Mouse (Mus musculus): Measurements from ENCODE around the gene Mlec. TPM values are rescaled to one million over a fixed set of nuclear protein-coding genes. Genes with fewer than 3 reads are reported as not detected.

The Mlec gene
- total and polyA plus RNA-seq, 3 experiments, result 156 to 167 TPM; not detected in 1

GRCm38 (mm10) chr5:115156401-115156800 lies 1.6 kb downstream of the Mlec start:
- Histone ChIP-seq H3K79me2 (ENCODE audit: control insufficient read depth, insufficient read depth, low read length, poor library complexity) (peaks cover 67% of the 10 kb centered on the region), H3K4me1 (ENCODE audit: control insufficient read depth in 1 of 2, insufficient read depth in 2 of 2, low read length in 2 of 2) (peaks cover 7 to 32% of the 10 kb centered on the region in 2 experiments), H3K27ac (ENCODE audit: control insufficient read depth, low read depth, low read length) (peak overlapping the region; percentile 73), H3K36me3 (ENCODE audit: control insufficient read depth in 1 of 2, insufficient read depth in 2 of 2, low read length in 2 of 2) (peaks cover 2 to 35% of the 10 kb centered on the region in 2 experiments), H3K9me3 (replicated peaks; ENCODE audit: insufficient read depth, low read length) (no peaks in the 10 kb centered on the region), H3K4me3 (ENCODE audit: control insufficient read depth in 1 of 2, insufficient read depth in 1 of 2, low read depth in 2 of 2, low read length in 2 of 2) (peak overlapping the region; percentile 79 to 87), H3K9ac (ENCODE audit: control insufficient read depth, low read depth, low read length, poor library complexity, severe bottlenecking) (peak overlapping the region; percentile 92), H3K27me3 (ENCODE audit: control insufficient read depth in 1 of 2, insufficient read depth in 2 of 2, low read length in 2 of 2) (no peaks in the 10 kb centered on the region)
- DNase-seq (ENCODE audit: low read depth, low spot score), result no peak
- TF ChIP-seq CHD1 (IDR thresholded peaks at IDR 0.05; ENCODE audit: low read depth, low read length) (peak; percentile 39; the same call in 1 of the 2 replicates), UBTF (IDR thresholded peaks at IDR 0.05; ENCODE audit: borderline replicate concordance, insufficient read depth, low read depth, low read length) (no peak)

- H3K4me1 ChIP-seq (ENCODE audit: control insufficient read depth in 1 of 2, insufficient read depth in 2 of 2, low read length in 2 of 2), result peaks cover 7 to 29% of the 10 kb centered on the region in 2 experiments
- H3K9me3 ChIP-seq (replicated peaks; ENCODE audit: insufficient read depth, low read length), result no peaks in the 10 kb centered on the region
- no peaks in the 10 kb centered on the region for H3K27me3 ChIP-seq (ENCODE audit: control insufficient read depth in 1 of 2, insufficient read depth in 2 of 2, low read length in 2 of 2)
- peak overlapping the region; percentile 73 for H3K27ac ChIP-seq (ENCODE audit: control insufficient read depth, low read depth, low read length)
- H3K4me3 ChIP-seq (ENCODE audit: control insufficient read depth in 1 of 2, insufficient read depth in 1 of 2, low read depth in 2 of 2, low read length in 2 of 2), result peak overlapping the region; percentile 79 to 87
- H3K9ac ChIP-seq (ENCODE audit: control insufficient read depth, low read depth, low read length, poor library complexity, severe bottlenecking), result peak overlapping the region; percentile 92
- H3K36me3 ChIP-seq (ENCODE audit: control insufficient read depth in 1 of 2, insufficient read depth in 2 of 2, low read length in 2 of 2), result peaks cover 3 to 33% of the 10 kb centered on the region in 2 experiments
- DNase-seq (ENCODE audit: low read depth, low spot score), result peak; percentile 94
- H3K79me2 ChIP-seq (ENCODE audit: control insufficient read depth, insufficient read depth, low read length, poor library complexity), result peaks cover 67% of the 10 kb centered on the region
- no peak for TF ChIP-seq ZC3H11A (IDR thresholded peaks at IDR 0.05; ENCODE audit: low read depth, low read length)
- TF ChIP-seq MAFK (IDR thresholded peaks at IDR 0.05; ENCODE audit: borderline replicate concordance, low read depth, low read length), result peak; percentile 93
- no peak for TF ChIP-seq CTCF (IDR thresholded peaks at IDR 0.05 in 2 of 3, conservative IDR thresholded peaks at IDR 0.05 in 1 of 3; ENCODE audit: control insufficient read depth in 1 of 3, insufficient read depth in 1 of 3, low read depth in 2 of 3, low read length in 3 of 3, poor library complexity in 1 of 3, severe bottlenecking in 1 of 3)
- TF ChIP-seq JUND (IDR thresholded peaks at IDR 0.05; ENCODE audit: low read depth, low read length), result no peak
- TF ChIP-seq CHD1 (IDR thresholded peaks at IDR 0.05; ENCODE audit: low read depth, low read length), result no peak
- TF ChIP-seq TAL1 (IDR thresholded peaks at IDR 0.05; ENCODE audit: low read length), result peak; percentile 81
- TF ChIP-seq NRF1 (IDR thresholded peaks at IDR 0.05; ENCODE audit: insufficient read depth, low read depth, low read length, poor library complexity, severe bottlenecking), result no peak
- 0 out of 2 replicates have a peak, but pooled peaks have one; percentile 20 for TF ChIP-seq BHLHE40 (IDR thresholded peaks at IDR 0.05; ENCODE audit: borderline replicate concordance, low read depth, low read length)
- TF ChIP-seq MYC (IDR thresholded peaks at IDR 0.05; ENCODE audit: low read depth, low read length), result 0 out of 2 replicates have a peak, but pooled peaks have one; percentile 59
- no peak for TF ChIP-seq MEF2A (IDR thresholded peaks at IDR 0.05; ENCODE audit: extremely low read depth, insufficient replicate concordance, low read depth, low read length, poor library complexity, severe bottlenecking)
- TF ChIP-seq UBTF (IDR thresholded peaks at IDR 0.05; ENCODE audit: borderline replicate concordance, insufficient read depth, low read depth, low read length), result no peak
- TF ChIP-seq TCF12 (IDR thresholded peaks at IDR 0.05; ENCODE audit: low read depth, low read length), result peak; percentile 78
- TF ChIP-seq GATA1 (IDR thresholded peaks at IDR 0.05; ENCODE audit: low read depth, low read length), result peak; percentile 73
- no peak for TF ChIP-seq ELF1 (IDR thresholded peaks at IDR 0.05; ENCODE audit: low read depth, low read length)
- peak; percentile 67; the same call in 1 of the 2 replicates for TF ChIP-seq TBP (IDR thresholded peaks at IDR 0.05; ENCODE audit: low read depth, low read length)
- peak; percentile 44; the same call in 1 of the 2 replicates for TF ChIP-seq HCFC1 (IDR thresholded peaks at IDR 0.05; ENCODE audit: low read depth, low read length)
- no peak for TF ChIP-seq ZNF384 (IDR thresholded peaks at IDR 0.05; ENCODE audit: low read depth, low read length)
- TF ChIP-seq RCOR1 (IDR thresholded peaks at IDR 0.05; ENCODE audit: low read depth, low read length), result 0 out of 2 replicates have a peak, but pooled peaks have one; percentile 39
- peak; percentile 65 for TF ChIP-seq GABPA (IDR thresholded peaks at IDR 0.05; ENCODE audit: low read depth, low read length)
- TF ChIP-seq CHD2 (IDR thresholded peaks at IDR 0.05; ENCODE audit: low read length), result no peak
- no peak for TF ChIP-seq RAD21 (IDR thresholded peaks at IDR 0.05; ENCODE audit: low read depth, low read length)
- TF ChIP-seq MYB (IDR thresholded peaks at IDR 0.05; ENCODE audit: low read depth, low read length), result peak; percentile 53
- no peak for TF ChIP-seq ZKSCAN1 (IDR thresholded peaks at IDR 0.05; ENCODE audit: low read depth, low read length)
- TF ChIP-seq MAZ (IDR thresholded peaks at IDR 0.05; ENCODE audit: low read depth, low read length), result 0 out of 2 replicates have a peak, but pooled peaks have one; percentile 21
- no peak for TF ChIP-seq ZMIZ1 (IDR thresholded peaks at IDR 0.05; ENCODE audit: low read depth, low read length)
- peak; percentile 96 for TF ChIP-seq ETS1 (IDR thresholded peaks at IDR 0.05; ENCODE audit: low read depth, low read length)
- peak; percentile 84 for TF ChIP-seq SIN3A (IDR thresholded peaks at IDR 0.05; ENCODE audit: low read length)
- TF ChIP-seq E2F4 (IDR thresholded peaks at IDR 0.05; ENCODE audit: borderline replicate concordance, low read depth, low read length), result no peak
- TF ChIP-seq USF1 (IDR thresholded peaks at IDR 0.05; ENCODE audit: low read depth, low read length), result no peak
- no peak for TF ChIP-seq USF2 (IDR thresholded peaks at IDR 0.05; ENCODE audit: borderline replicate concordance in 1 of 2, insufficient read depth in 1 of 2, low read depth in 1 of 2, low read length in 2 of 2)
Observed at GRCm38 (mm10) chr5:115155831-115156230, 2.1 kb downstream of the Mlec start.
